Mouse (Mus musculus): ENCODE results near the gene Atf3. TPM values are rescaled to one million over a fixed set of nuclear protein-coding genes. Genes with fewer than 3 reads are reported as not detected.

Atf3 gene
- polyA plus RNA-seq, 1 experiment = 107 TPM

DNA sequence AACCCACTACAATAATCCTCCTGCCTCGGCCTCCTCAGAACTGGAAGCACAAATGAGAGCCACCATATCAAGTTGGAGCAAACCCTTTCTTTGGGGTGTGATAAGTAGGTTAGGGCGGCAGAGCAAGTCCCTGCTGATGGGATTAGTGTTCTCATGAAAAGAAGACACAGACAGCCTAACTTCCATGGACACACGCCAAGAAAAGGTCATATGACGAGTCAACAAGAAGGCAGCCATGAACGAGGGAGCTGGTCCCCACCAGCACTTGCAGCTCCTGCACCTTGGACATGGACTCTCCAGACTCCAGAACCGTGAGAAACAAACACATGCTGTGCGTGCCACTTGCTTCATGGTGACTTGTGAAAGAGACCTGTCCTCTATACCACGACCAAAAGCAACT lies 2.7 kb upstream of the Atf3 start:
- Histone ChIP-seq H3K4me3 (ENCODE audit: insufficient read depth, low read length) (no peak overlapping the region), H3K4me1 (ENCODE audit: control insufficient read depth, insufficient read depth, low read length) (peaks cover 51% of the 10 kb centered on the region), H3K27ac (ENCODE audit: insufficient read depth, low read depth, low read length) (no peak overlapping the region)
- TF ChIP-seq CTCF (IDR thresholded peaks at IDR 0.05; ENCODE audit: low read depth, low read length) (no peak), POLR2A (IDR thresholded peaks at IDR 0.05; ENCODE audit: borderline replicate concordance, low read depth, low read length) (no peak)

DNA sequence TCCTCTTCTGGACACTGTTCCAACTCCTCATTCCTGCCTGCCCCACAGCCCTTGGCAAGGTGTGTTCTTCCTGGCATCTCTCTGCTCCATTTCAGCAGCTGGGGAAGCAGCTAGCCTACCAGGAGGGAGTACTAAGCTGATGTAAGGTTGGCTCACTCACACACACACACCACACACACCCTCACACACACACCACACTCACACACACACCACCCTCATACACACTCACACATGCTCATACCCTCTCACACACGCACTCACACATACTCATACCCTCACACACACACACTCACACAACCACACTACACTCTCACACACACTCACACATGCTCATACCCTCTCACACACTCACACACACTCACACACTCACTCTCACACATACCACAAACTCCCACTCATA lies 1.9 kb upstream of the Atf3 start:
- Histone ChIP-seq H3K4me1 (ENCODE audit: control insufficient read depth, insufficient read depth, low read length) (peaks cover 46% of the 10 kb centered on the region), H3K27ac (ENCODE audit: insufficient read depth, low read depth, low read length) (no peak overlapping the region), H3K4me3 (ENCODE audit: insufficient read depth, low read length) (no peak overlapping the region)
- TF ChIP-seq POLR2A (IDR thresholded peaks at IDR 0.05; ENCODE audit: borderline replicate concordance, low read depth, low read length) (no peak), CTCF (IDR thresholded peaks at IDR 0.05; ENCODE audit: low read depth, low read length) (no peak)

DNA sequence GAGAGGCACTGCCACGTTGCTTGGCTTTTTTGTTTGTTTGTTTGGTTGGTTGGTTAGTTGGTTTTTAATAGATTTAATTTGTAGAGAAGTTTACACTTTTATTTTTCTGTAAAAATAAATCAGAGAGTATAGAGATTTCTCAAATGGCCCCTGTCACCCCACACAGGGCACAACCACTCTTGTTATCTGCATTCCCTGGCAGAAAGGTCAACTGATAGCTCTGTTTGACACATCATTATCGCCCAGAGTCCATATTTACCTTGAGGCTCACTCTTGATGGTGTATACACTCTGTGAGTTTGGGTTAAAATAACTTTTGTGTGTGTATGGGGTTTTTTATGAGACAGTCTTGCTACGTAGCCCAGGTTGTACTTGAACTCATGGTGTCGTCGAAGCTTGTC lies 744 bp upstream of the Atf3 start:
- TF ChIP-seq POLR2A (IDR thresholded peaks at IDR 0.05; ENCODE audit: borderline replicate concordance, low read depth, low read length) (no peak), CTCF (IDR thresholded peaks at IDR 0.05; ENCODE audit: low read depth, low read length) (no peak)

GRCm38 (mm10) chr1:191215776-191216661 lies 1.8 kb downstream of the Atf3 start:
- Histone ChIP-seq H3K27ac (ENCODE audit: insufficient read depth, low read depth, low read length) (no peak overlapping the region), H3K4me3 (ENCODE audit: insufficient read depth, low read length) (no peak overlapping the region), H3K4me1 (ENCODE audit: control insufficient read depth, insufficient read depth, low read length) (peaks cover 24% of the 10 kb centered on the region)
- TF ChIP-seq CTCF (IDR thresholded peaks at IDR 0.05; ENCODE audit: low read depth, low read length) = no peak
- no peak for TF ChIP-seq POLR2A (IDR thresholded peaks at IDR 0.05; ENCODE audit: borderline replicate concordance, low read depth, low read length)

More for the DNA sequence above, 744 bp upstream of the Atf3 start:
- no peak overlapping the region for H3K4me3 ChIP-seq (ENCODE audit: insufficient read depth, low read length)
- no peak overlapping the region for H3K27ac ChIP-seq (ENCODE audit: insufficient read depth, low read depth, low read length)
- H3K4me1 ChIP-seq (ENCODE audit: control insufficient read depth, insufficient read depth, low read length) = peaks cover 42% of the 10 kb centered on the region

DNA sequence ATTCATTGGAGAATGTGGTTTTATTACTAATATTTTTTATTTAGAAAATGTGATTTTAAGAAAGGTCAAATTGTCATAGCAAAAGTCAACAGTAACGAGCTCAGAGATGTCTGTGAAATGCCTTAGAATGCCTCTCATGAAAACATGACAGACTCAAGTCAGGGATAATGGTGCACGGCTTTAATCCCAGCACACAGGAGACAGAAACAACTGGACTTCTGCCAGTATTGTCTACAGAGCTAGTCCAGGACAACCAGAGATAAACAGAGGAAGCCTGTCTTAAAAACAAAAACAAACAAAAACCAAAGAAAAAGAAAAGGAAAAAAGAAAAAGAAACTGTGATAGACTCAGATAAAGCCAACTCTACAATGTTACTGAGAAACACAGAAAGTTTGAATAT lies 6.7 kb downstream of the Atf3 start:
- TF ChIP-seq POLR2A (IDR thresholded peaks at IDR 0.05; ENCODE audit: borderline replicate concordance, low read depth, low read length) (no peak), CTCF (IDR thresholded peaks at IDR 0.05; ENCODE audit: low read depth, low read length) (no peak)
- H3K4me1 ChIP-seq (ENCODE audit: control insufficient read depth, insufficient read depth, low read length) = peaks cover 5% of the 10 kb centered on the region
- H3K27ac ChIP-seq (ENCODE audit: insufficient read depth, low read depth, low read length) = no peak overlapping the region
- H3K4me3 ChIP-seq (ENCODE audit: insufficient read depth, low read length) = no peak overlapping the region

GRCm38 (mm10) chr1:191205791-191206190 lies 12.0 kb downstream of the Atf3 start:
- TF ChIP-seq CTCF (IDR thresholded peaks at IDR 0.05; ENCODE audit: low read depth, low read length) (no peak), POLR2A (IDR thresholded peaks at IDR 0.05; ENCODE audit: borderline replicate concordance, low read depth, low read length) (no peak)

DNA sequence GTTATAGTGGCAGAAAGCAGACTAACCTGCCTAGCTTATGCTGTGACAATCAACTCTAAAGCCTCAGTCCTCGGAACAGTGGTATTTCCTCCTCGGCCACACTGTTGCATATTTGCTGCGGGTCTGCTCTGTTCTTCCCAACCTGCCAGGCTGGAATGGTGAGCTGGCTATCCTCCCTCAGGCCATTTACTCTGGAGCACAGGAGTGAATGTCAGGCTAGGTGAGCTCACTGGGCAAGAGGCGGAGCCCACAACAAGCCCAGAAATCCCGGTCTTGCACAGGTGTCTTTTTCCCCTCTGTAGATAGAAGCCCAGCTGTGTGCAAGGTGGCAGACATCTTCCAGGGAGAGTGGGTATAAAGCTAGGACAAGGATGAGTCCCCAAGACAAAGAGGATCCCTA lies 13.0 kb downstream of the Atf3 start:
- Histone ChIP-seq H3K4me1 (ENCODE audit: control insufficient read depth, insufficient read depth, low read length) (peaks cover 35% of the 10 kb centered on the region), H3K4me3 (ENCODE audit: insufficient read depth, low read length) (no peak overlapping the region), H3K27ac (ENCODE audit: insufficient read depth, low read depth, low read length) (no peak overlapping the region)
- TF ChIP-seq POLR2A (IDR thresholded peaks at IDR 0.05; ENCODE audit: borderline replicate concordance, low read depth, low read length) = no peak
- no peak for TF ChIP-seq CTCF (IDR thresholded peaks at IDR 0.05; ENCODE audit: low read depth, low read length)

More at GRCm38 (mm10) chr1:191205791-191206190, 12.0 kb downstream of the Atf3 start:
- Histone ChIP-seq H3K27ac (ENCODE audit: insufficient read depth, low read depth, low read length) (no peak overlapping the region), H3K4me3 (ENCODE audit: insufficient read depth, low read length) (no peak overlapping the region), H3K4me1 (ENCODE audit: control insufficient read depth, insufficient read depth, low read length) (peaks cover 26% of the 10 kb centered on the region)

GRCm38 (mm10) chr1:191203496-191203895 lies 14.3 kb downstream of the Atf3 start:
- TF ChIP-seq POLR2A (IDR thresholded peaks at IDR 0.05; ENCODE audit: borderline replicate concordance, low read depth, low read length) (no peak), CTCF (IDR thresholded peaks at IDR 0.05; ENCODE audit: low read depth, low read length) (no peak)
- peaks cover 49% of the 10 kb centered on the region for H3K4me1 ChIP-seq (ENCODE audit: control insufficient read depth, insufficient read depth, low read length)
- H3K27ac ChIP-seq (ENCODE audit: insufficient read depth, low read depth, low read length) = no peak overlapping the region
- no peak overlapping the region for H3K4me3 ChIP-seq (ENCODE audit: insufficient read depth, low read length)

DNA sequence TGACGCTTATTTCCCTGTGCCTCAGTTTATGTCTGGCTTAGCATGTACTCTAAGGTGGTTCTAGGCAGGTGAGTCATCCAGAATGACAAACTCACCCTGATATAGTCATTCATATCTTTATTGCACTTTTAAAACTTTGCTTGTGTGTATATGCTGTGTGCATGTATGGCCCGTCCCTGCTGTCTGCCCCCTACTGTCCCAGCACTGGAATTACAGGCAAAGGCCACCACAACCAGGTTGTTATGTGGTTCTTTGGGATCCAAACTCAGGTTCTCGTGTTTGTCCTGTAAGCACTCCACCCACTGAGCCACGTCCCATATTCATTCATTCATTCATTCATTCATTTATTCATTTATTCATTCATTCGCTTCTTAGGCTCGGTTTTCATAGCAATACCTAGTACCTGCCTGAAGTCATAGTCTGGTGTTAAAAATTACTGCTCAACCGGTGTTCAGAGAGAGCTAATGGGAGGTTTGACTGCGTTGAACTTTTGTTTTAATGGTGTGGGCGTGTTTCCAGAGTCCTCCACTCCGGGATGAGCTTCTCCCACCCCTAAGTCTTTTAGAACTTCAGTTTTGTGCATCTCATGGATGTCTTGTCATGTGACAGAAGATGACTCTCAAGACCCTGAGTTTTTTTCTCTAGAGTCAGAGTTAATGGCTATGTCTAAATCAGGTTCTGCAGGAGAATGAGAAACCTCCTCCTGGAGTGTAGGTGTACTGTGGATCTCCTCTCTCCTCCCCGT lies 15.5 kb downstream of the Atf3 start:
- TF ChIP-seq POLR2A (IDR thresholded peaks at IDR 0.05; ENCODE audit: borderline replicate concordance, low read depth, low read length) (no peak), CTCF (IDR thresholded peaks at IDR 0.05; ENCODE audit: low read depth, low read length) (peak; percentile 44; the same call in 1 of the 2 replicates)
- Histone ChIP-seq H3K27ac (ENCODE audit: insufficient read depth, low read depth, low read length) (peak overlapping the region; percentile 99), H3K4me1 (ENCODE audit: control insufficient read depth, insufficient read depth, low read length) (peaks cover 56% of the 10 kb centered on the region), H3K4me3 (ENCODE audit: insufficient read depth, low read length) (no peak overlapping the region)
